29 mouse cellular contexts compared by ENCODE assay signal in the genomic region with DNA sequence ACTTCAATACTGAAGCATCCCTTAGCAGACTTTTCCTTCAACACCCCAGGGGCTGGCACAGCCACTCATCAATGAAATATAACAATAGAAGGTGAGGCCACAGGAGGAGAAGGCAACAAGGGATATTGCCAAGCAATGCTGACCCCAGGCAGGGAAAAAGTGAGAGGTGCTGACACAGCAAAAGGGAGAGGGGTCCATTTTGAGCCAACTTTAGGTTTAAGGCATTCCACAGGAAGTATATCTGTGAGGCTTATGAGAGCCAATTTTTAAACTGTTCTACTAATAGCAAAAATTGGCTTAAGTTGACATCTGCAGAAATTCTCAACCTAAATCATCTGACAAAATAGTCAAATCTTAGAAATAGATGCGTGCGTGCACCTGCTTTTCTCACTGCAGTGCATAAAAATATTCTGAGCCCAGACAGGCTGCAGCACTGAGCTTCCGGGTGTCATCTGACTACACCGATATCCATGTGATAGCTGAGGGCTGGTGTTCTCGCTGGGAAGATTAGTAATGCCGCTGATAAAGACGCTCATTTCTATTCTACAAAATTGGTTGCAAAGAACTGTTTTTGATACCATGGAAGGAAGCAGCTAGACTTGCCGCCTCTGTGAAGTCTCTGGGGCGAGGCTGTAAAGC.
"Had no signal": no experiment of that assay in that cellular context is flagged by ENCODE, and none has a peak within 500 bp of the region (broad histone marks: within the 10 kb centered on the region; RNA-seq: fewer than 3 reads in every experiment).

No protein-coding gene starts in this region.

- H3K4me2 ChIP-seq: heart, embryonic 11.5 days; heart, embryonic 13.5 days; heart, embryonic 15.5 days; hindbrain, embryonic 12.5 days; hindbrain, embryonic 14.5 days; intestine, embryonic 15.5 days; kidney, embryonic 15.5 days; limb, embryonic 12.5 days; liver, embryonic 11.5 days; liver, embryonic 13.5 days had no signal

- H3K36me3 ChIP-seq: heart, embryonic 13.5 days; heart, embryonic 15.5 days; hindbrain, embryonic 10.5 days; hindbrain, embryonic 12.5 days; intestine, embryonic 15.5 days; kidney, embryonic 15.5 days; limb, embryonic 10.5 days; limb, embryonic 12.5 days; liver, embryonic 13.5 days had no signal

- H3K4me1 ChIP-seq: heart, embryonic 13.5 days; heart, embryonic 15.5 days; hindbrain, embryonic 10.5 days; hindbrain, embryonic 12.5 days; intestine, embryonic 15.5 days; kidney, embryonic 15.5 days; limb, embryonic 10.5 days; limb, embryonic 12.5 days; liver, embryonic 13.5 days had no signal

- H3K27me3 ChIP-seq: heart, embryonic 13.5 days; heart, embryonic 15.5 days; hindbrain, embryonic 12.5 days; intestine, embryonic 15.5 days; kidney, embryonic 15.5 days; limb, embryonic 12.5 days; liver, embryonic 13.5 days had no signal

- H3K27ac ChIP-seq: heart, adult 2 months; heart, embryonic 13.5 days; heart, embryonic 15.5 days; hindbrain, embryonic 10.5 days; hindbrain, embryonic 12.5 days; hindbrain, embryonic 14.5 days; intestine, embryonic 15.5 days; kidney, embryonic 15.5 days; kidney, postnatal 0 days; layer of hippocampus, adult 2 months; left cerebral cortex, adult 2 months; limb, embryonic 10.5 days; limb, embryonic 12.5 days; liver, embryonic 13.5 days had no signal

- H3K9me3 ChIP-seq: heart, embryonic 13.5 days; heart, embryonic 15.5 days; hindbrain, embryonic 10.5 days; hindbrain, embryonic 12.5 days; intestine, embryonic 15.5 days; kidney, embryonic 15.5 days; limb, embryonic 10.5 days; limb, embryonic 12.5 days; liver, embryonic 13.5 days had no signal

- ATAC-seq: hindbrain, embryonic 16.5 days; inflammation-experienced regulatory T-cells, adult 6 months; intestine, embryonic 15.5 days had no signal

- DNase-seq: gastrocnemius, postnatal 14 days; gastrocnemius, postnatal 36 days; heart, adult 11 months; heart, adult 2 months; heart, postnatal 14 days; heart, postnatal 36 days; kidney, adult 11 months; kidney, adult 2 months; kidney, adult 9 months; kidney, postnatal 14 days; kidney, postnatal 36 days; liver; liver, embryonic 13.5 days had no signal

- H3K9ac ChIP-seq: heart, embryonic 13.5 days; heart, embryonic 15.5 days; hindbrain, embryonic 12.5 days; hindbrain, embryonic 14.5 days; intestine, embryonic 15.5 days; kidney, embryonic 15.5 days; limb, embryonic 12.5 days; liver, embryonic 13.5 days had no signal

- H3K4me3 ChIP-seq: heart, adult 2 months; heart, embryonic 13.5 days; heart, embryonic 15.5 days; hindbrain, embryonic 10.5 days; hindbrain, embryonic 12.5 days; intestine, embryonic 15.5 days; kidney, embryonic 15.5 days; layer of hippocampus, adult 2 months; left cerebral cortex, adult 2 months; limb, embryonic 10.5 days; limb, embryonic 12.5 days; liver, embryonic 13.5 days had no signal
